Mouse (Mus musculus) MEL (cell line): ENCODE results near the gene Srebf2. TPM values are rescaled to one million over a fixed set of nuclear protein-coding genes. Genes with fewer than 3 reads are reported as not detected.

Experiments
- DNase-seq: peaks from one replicate; pipeline ENCODE4 v3.0.0; 2011; ENCODE audit warnings: low read depth, low spot score
- H3K27ac ChIP-seq: 2 replicates; pipeline ENCODE4 v1.5.1; 2012; ENCODE audit warnings: low read depth, mild to moderate bottlenecking, control low read depth, low read length, moderate library complexity; ENCODE audit not compliant: control insufficient read depth
- H3K27me3 ChIP-seq, 2 experiments: fragments of 150-350 bp in 1 of 2; sonication (generic) in 1 of 2; 2 replicates each; pipeline ENCODE4 v1.6.1; 2012; ENCODE audit warnings: low read length in 2 of 2, mild to moderate bottlenecking in 2 of 2, improper control_type of control experiment in 1 of 2, moderate library complexity in 1 of 2; ENCODE audit not compliant: insufficient read depth in 2 of 2, control insufficient read depth in 1 of 2
- H3K36me3 ChIP-seq, 2 experiments: 2 replicates each; pipeline ENCODE4 v1.6.1; 2012 to 2014; ENCODE audit warnings: low read length in 2 of 2, improper control_type of control experiment in 1 of 2, inconsistent platforms in 1 of 2, mild to moderate bottlenecking in 1 of 2; ENCODE audit not compliant: insufficient read depth in 2 of 2, control insufficient read depth in 1 of 2
- H3K4me1 ChIP-seq, 2 experiments: fragments of 150-350 bp in 1 of 2; sonication (generic) in 1 of 2; 2 replicates each; pipeline ENCODE4 v1.6.1; 2012; ENCODE audit warnings: low read length in 2 of 2, improper control_type of control experiment in 1 of 2, mild to moderate bottlenecking in 1 of 2; ENCODE audit not compliant: insufficient read depth in 2 of 2, control insufficient read depth in 1 of 2
- H3K4me3 ChIP-seq, 2 experiments: fragments of 150-350 bp in 1 of 2; sonication (generic) in 1 of 2; 2 replicates each; pipeline ENCODE4 v1.5.1; 2012; ENCODE audit warnings: low read depth in 2 of 2, low read length in 2 of 2, mild to moderate bottlenecking in 2 of 2, moderate library complexity in 2 of 2, control low read depth in 1 of 2, improper control_type of control experiment in 1 of 2; ENCODE audit not compliant: control insufficient read depth in 1 of 2, insufficient read depth in 1 of 2
- H3K79me2 ChIP-seq: 2 replicates; pipeline ENCODE4 v1.6.1; 2012; ENCODE audit warnings: mild to moderate bottlenecking, low read length, moderate library complexity; ENCODE audit not compliant: control insufficient read depth, poor library complexity, insufficient read depth
- H3K9ac ChIP-seq: 2 replicates; pipeline ENCODE4 v1.6.1; 2012; ENCODE audit warnings: low read depth, mild to moderate bottlenecking, control low read depth, low read length, moderate library complexity; ENCODE audit not compliant: control insufficient read depth, poor library complexity, severe bottlenecking
- H3K9me3 ChIP-seq: fragments of 150-350 bp; sonication (generic); replicated peaks from 2 replicates; pipeline ENCODE4 v1.6.1; 2012; ENCODE audit warnings: mild to moderate bottlenecking, low read length, improper control_type of control experiment, moderate library complexity; ENCODE audit not compliant: insufficient read depth
- BHLHE40 ChIP-seq: IDR thresholded peaks from 2 replicates; pipeline ENCODE4 v1.6.1; 2012; ENCODE audit warnings: low read depth, mild to moderate bottlenecking, inconsistent platforms, low read length, improper control_type of control experiment, borderline replicate concordance
- CHD2 ChIP-seq: IDR thresholded peaks from 2 replicates; pipeline ENCODE4 v1.6.1; 2011; ENCODE audit warnings: low read length, improper control_type of control experiment
- E2F4 ChIP-seq: IDR thresholded peaks from 2 replicates; pipeline ENCODE4 v1.6.1; 2011; ENCODE audit warnings: low read depth, low read length, improper control_type of control experiment, borderline replicate concordance
- ELF1 ChIP-seq: IDR thresholded peaks from 2 replicates; pipeline ENCODE4 v1.6.1; 2014; ENCODE audit warnings: low read depth, mild to moderate bottlenecking, inconsistent platforms, low read length, improper control_type of control experiment, moderate library complexity
- GATA1 ChIP-seq: IDR thresholded peaks from 2 replicates; pipeline ENCODE4 v1.6.1; 2011; ENCODE audit warnings: low read depth, low read length, improper control_type of control experiment
- HCFC1 ChIP-seq: IDR thresholded peaks from 2 replicates; pipeline ENCODE4 v1.6.1; 2012; ENCODE audit warnings: low read depth, mild to moderate bottlenecking, inconsistent platforms, low read length, improper control_type of control experiment, moderate library complexity
- JUND ChIP-seq: IDR thresholded peaks from 2 replicates; pipeline ENCODE4 v1.6.1; 2011; ENCODE audit warnings: low read depth, mild to moderate bottlenecking, improper control_type of control experiment, low read length
- MAFK ChIP-seq: IDR thresholded peaks from 2 replicates; pipeline ENCODE4 v1.6.1; 2011; ENCODE audit warnings: low read depth, mild to moderate bottlenecking, low read length, improper control_type of control experiment, borderline replicate concordance
- MAX ChIP-seq: IDR thresholded peaks from 2 replicates; pipeline ENCODE4 v1.6.1; 2011; ENCODE audit warnings: low read length, improper control_type of control experiment
- NELFE ChIP-seq: IDR thresholded peaks from 2 replicates; pipeline ENCODE4 v1.6.1; 2011; ENCODE audit warnings: low read depth, low read length, improper control_type of control experiment
- NRF1 ChIP-seq: IDR thresholded peaks from 2 replicates; pipeline ENCODE4 v1.6.1; 2014; ENCODE audit warnings: low read depth, mild to moderate bottlenecking, inconsistent platforms, low read length, improper control_type of control experiment, moderate library complexity; ENCODE audit not compliant: poor library complexity, insufficient read depth, severe bottlenecking
- POLR2AphosphoS5 ChIP-seq: IDR thresholded peaks from 2 replicates; pipeline ENCODE4 v1.6.1; 2012; ENCODE audit warnings: low read depth, borderline replicate concordance, mild to moderate bottlenecking, inconsistent platforms, low read length, moderate library complexity, mixed read lengths
- TBP ChIP-seq: IDR thresholded peaks from 2 replicates; pipeline ENCODE4 v1.8.0; 2011; ENCODE audit warnings: low read depth, low read length, improper control_type of control experiment
- USF2 ChIP-seq, 2 experiments: IDR thresholded peaks; 2 replicates each; pipeline ENCODE4 v1.6.1; 2011 to 2012; ENCODE audit warnings: improper control_type of control experiment in 2 of 2, low read length in 2 of 2, borderline replicate concordance in 1 of 2, inconsistent platforms in 1 of 2, low read depth in 1 of 2, mild to moderate bottlenecking in 1 of 2; ENCODE audit not compliant: insufficient read depth in 1 of 2
- ZC3H11A ChIP-seq: IDR thresholded peaks from 2 replicates; pipeline ENCODE4 v1.6.1; 2012; ENCODE audit warnings: low read depth, mild to moderate bottlenecking, inconsistent platforms, low read length, improper control_type of control experiment
- ZMIZ1 ChIP-seq: IDR thresholded peaks from 2 replicates; pipeline ENCODE4 v1.6.1; 2012; ENCODE audit warnings: low read depth, mild to moderate bottlenecking, inconsistent platforms, low read length, improper control_type of control experiment, moderate library complexity
- polyA plus RNA-seq, 2 experiments: library from polyadenylated mRNA; stranded (reverse) in 1 of 2; unstranded in 1 of 2; fragments of >175 nt in 1 of 2; fragments of >200 nt in 1 of 2; gene quantifications; 2 replicates each; pipeline versions ENCODE4 v1.2.1 to v1.2.4; 2012; ENCODE audit warnings: low replicate concordance in 2 of 2, low read depth in 1 of 2; ENCODE audit not compliant: insufficient read length in 2 of 2, insufficient read depth in 1 of 2, missing spikeins in 1 of 2
- total RNA-seq: library from RNA; depleted of rRNA; stranded (reverse); fragments of 300-350 nt; gene quantifications from 2 replicates; pipeline ENCODE4 v1.2.3, GENCODE M21; 2012

Srebf2 gene
- total and polyA plus RNA-seq, 3 experiments, result 40.5 to 161 TPM; not detected in 1

- no peak for TF ChIP-seq GATA1
- TF ChIP-seq ZMIZ1, result no peak
- TF ChIP-seq CHD2, result no peak
- Histone ChIP-seq H3K4me1 (no peaks in the 10 kb centered on the region), H3K9me3 (no peaks in the 10 kb centered on the region), H3K27me3 (no peaks in the 10 kb centered on the region), H3K36me3 (no peaks in the 10 kb centered on the region), H3K27ac (no peak within 1 kb of the TSS), H3K4me3 (no peak within 1 kb of the TSS), H3K79me2 (no peaks in the 10 kb centered on the region), H3K9ac (no peak within 1 kb of the TSS)
- DNase-seq, result no peak
Measured at GRCm38 (mm10) chr15:82212752-82213063, 65.7 kb downstream of the Srebf2 start, which contains the start of gene Shisa8. Gene Shisa8 (minus strand): TSS chr15:82212815.

DNA sequence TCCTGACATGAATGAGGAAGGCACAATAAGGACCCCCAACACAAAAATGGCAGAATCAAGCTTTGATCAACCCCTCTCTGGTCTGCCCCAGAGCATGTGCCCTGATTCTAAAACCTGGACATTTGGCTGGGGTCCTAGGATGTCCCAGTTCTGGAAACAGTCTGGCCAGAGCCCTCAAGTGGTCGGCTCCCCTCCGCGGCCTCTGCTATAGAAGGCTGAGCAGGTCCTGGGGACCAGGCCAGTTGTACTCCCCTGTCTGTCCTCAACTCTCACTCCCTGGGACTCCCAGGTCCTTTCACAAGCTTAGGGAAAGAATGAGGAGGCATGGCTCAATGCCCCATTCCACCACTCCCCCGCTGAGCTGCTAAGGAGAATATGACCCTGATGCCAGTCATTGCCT is 66.2 kb downstream of the Srebf2 start:
- H3K79me2 ChIP-seq, result no peaks in the 10 kb centered on the region
- H3K36me3 ChIP-seq, result no peaks in the 10 kb centered on the region
- no peak for DNase-seq
- H3K27me3 ChIP-seq, result no peaks in the 10 kb centered on the region
- no peak overlapping the region for H3K4me3 ChIP-seq
- H3K4me1 ChIP-seq, result no peaks in the 10 kb centered on the region
- no peak overlapping the region for H3K27ac ChIP-seq
- no peak for TF ChIP-seq NELFE
- no peak for TF ChIP-seq NRF1
- no peak for TF ChIP-seq GATA1
- no peak for TF ChIP-seq JUND
- no peak for TF ChIP-seq HCFC1
- TF ChIP-seq USF2 (IDR thresholded peaks at IDR 0.05; ENCODE audit: borderline replicate concordance in 1 of 2, insufficient read depth in 1 of 2, low read depth in 1 of 2, low read length in 2 of 2), result no peak
- no peak for TF ChIP-seq ZC3H11A
- TF ChIP-seq ELF1, result no peak
- no peak for TF ChIP-seq MAX
- no peak for TF ChIP-seq MAFK
- TF ChIP-seq E2F4, result no peak
- no peak for TF ChIP-seq TBP
- no peak overlapping the region for H3K9ac ChIP-seq
- no peaks in the 10 kb centered on the region for H3K9me3 ChIP-seq

DNA sequence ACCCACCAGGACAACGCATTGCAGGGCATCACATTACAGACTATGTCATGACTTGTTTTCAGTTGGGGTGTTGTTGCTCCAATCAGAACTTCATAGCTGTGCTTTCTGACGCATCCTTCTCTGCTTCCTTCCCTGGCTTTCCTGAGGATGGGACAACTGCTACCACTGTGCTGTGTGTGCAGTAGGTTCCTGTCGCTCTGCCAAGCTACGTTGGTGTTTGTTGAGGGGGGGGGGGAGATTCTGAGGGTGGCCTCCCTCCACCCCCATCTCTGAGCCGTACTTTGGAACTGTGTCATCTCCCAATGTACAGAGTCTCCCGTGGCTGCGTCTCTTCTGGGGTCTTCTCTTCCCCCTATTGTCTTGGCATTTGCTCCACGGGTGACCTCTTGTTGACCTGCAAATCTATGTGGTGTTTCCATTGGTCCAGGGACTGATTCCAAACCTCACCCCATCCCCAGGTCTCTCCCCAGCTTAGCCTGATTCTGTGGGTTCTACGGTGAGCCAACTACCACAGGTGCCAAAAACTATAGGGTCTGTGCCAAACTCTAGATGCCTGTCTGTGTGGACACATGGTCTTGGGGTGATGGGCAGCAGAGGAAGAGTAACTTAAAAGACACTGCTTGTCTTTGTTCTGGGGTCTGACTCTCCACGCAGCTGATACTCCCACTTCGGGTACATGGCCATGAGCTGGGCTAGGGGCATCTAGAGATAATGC is 68.5 kb downstream of the Srebf2 start:
- H3K79me2 ChIP-seq, result no peaks in the 10 kb centered on the region
- no peak overlapping the region for H3K27ac ChIP-seq
- TF ChIP-seq TBP (no peak), BHLHE40 (no peak), MAFK (no peak), POLR2AphosphoS5 (no peak)
- H3K9me3 ChIP-seq, result no peaks in the 10 kb centered on the region
- H3K9ac ChIP-seq, result no peak overlapping the region
- H3K4me3 ChIP-seq, result no peak overlapping the region
- DNase-seq, result no peak
- H3K4me1 ChIP-seq, result no peaks in the 10 kb centered on the region; a peak in 1 of 4 replicates
- H3K27me3 ChIP-seq, result no peaks in the 10 kb centered on the region
- H3K36me3 ChIP-seq, result 0 out of 4 replicates have a peak, but pooled peaks cover 0 to 2% of the 10 kb centered on the region in 2 experiments
